Mouse (Mus musculus) E14TG2a.4 (cell line): ENCODE results near the gene Fbxl17.

Experiments
- CTCF ChIP-seq: conservative IDR thresholded peaks from 2 replicates; pipeline ENCODE4 v1.5.1; 2014; ENCODE audit warnings: low read length
- POU5F1 ChIP-seq: IDR thresholded peaks from 2 replicates; pipeline ENCODE4 v1.6.1; 2014; ENCODE audit warnings: low read length, borderline replicate concordance

DNA sequence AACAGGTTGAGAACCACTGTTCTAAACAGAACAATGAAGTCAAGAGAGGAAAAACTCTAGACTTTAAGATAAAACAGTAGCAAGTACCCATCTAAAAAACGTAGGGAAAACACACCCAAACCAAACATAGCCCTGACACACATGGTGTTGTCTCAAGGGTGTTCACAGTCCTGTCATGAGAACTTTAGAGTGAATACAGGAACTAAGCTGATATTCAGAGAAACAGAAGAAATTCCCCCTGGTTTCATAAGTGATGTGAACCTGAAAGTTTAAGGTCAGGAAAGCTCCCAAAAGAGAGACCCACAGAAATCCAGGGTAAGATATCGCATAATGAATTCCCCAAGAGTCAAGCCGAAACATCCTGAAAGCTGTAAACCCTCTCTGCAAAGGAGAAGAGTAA, 97.6 kb downstream of the Fbxl17 start:
- TF ChIP-seq CTCF (no peak), POU5F1 (no peak)
